Mouse (Mus musculus) limb, embryonic 12.5 days (tissue): ENCODE measurements around the gene Cstb. TPM values are rescaled to one million over a fixed set of nuclear protein-coding genes. Genes with fewer than 3 reads are reported as not detected.

Source experiments
- ATAC-seq: fragments of 200-750 bp; cut with Nextera tagmentation; 2 replicates; pipeline ENCODE4 v1.8.0; 2017; ENCODE audit warnings: low read depth, moderate TSS enrichment; ENCODE audit not compliant: insufficient number of reproducible peaks, insufficient read depth, low FRiP score, low TSS enrichment
- H3K27ac ChIP-seq: fragments of 300-500 bp; sonication (generic); 2 replicates; pipeline ENCODE4 v1.5.1; 2016; ENCODE audit warnings: mild to moderate bottlenecking, moderate library complexity
- H3K27me3 ChIP-seq: fragments of 300-500 bp; sonication (generic); 2 replicates; pipeline ENCODE4 v1.6.1; 2016; ENCODE audit warnings: mild to moderate bottlenecking, moderate library complexity
- H3K36me3 ChIP-seq: fragments of 300-500 bp; sonication (generic); 2 replicates; pipeline ENCODE4 v1.6.1; 2016; ENCODE audit warnings: mild to moderate bottlenecking, moderate library complexity
- H3K4me1 ChIP-seq: fragments of 300-500 bp; sonication (generic); replicated peaks from 2 replicates; pipeline ENCODE4 v1.6.1; 2016
- H3K4me2 ChIP-seq: fragments of 300-500 bp; sonication (generic); 2 replicates; pipeline ENCODE4 v1.6.1; 2016; ENCODE audit warnings: mild to moderate bottlenecking, moderate library complexity
- H3K4me3 ChIP-seq: fragments of 300-500 bp; sonication (generic); replicated peaks from 2 replicates; pipeline ENCODE4 v1.5.1; 2016; ENCODE audit warnings: mild to moderate bottlenecking
- H3K9ac ChIP-seq: fragments of 300-500 bp; sonication (generic); replicated peaks from 2 replicates; pipeline ENCODE4 v1.6.1; 2016; ENCODE audit warnings: mild to moderate bottlenecking, moderate library complexity
- H3K9me3 ChIP-seq: fragments of 300-500 bp; sonication (generic); 2 replicates; pipeline ENCODE4 v1.6.1; 2016; ENCODE audit warnings: mild to moderate bottlenecking, moderate library complexity
- WGBS: fragments of 180-500 bp; shearing (Covaris S2); methylation state at CpG from one replicate; pipeline ENCODE4 v1.1.7; 2016; 5-methylcytosine and 5-hydroxymethylcytosine counted together
- polyA plus RNA-seq: library from polyadenylated mRNA; unstranded; fragments of >200 nt; fragmentation: Nextera tagmentation; extraction: Ambion mirVana; gene quantifications from 2 replicates; pipeline ENCODE4 v1.2.1, GENCODE M21; 2016

The Cstb gene
- polyA plus RNA-seq, result 192 and 204 TPM in 2 replicates

- peak within 1 kb of the TSS; percentile 80 for H3K27ac ChIP-seq
- peak within 1 kb of the TSS; percentile 78 for H3K9ac ChIP-seq
- no peaks in the 10 kb centered on the region for H3K9me3 ChIP-seq
- WGBS, result 2% methylated on average over 40 of the region's 40 CpGs
- H3K4me3 ChIP-seq, result peak within 1 kb of the TSS; percentile 84
- no peaks in the 10 kb centered on the region for H3K27me3 ChIP-seq
- peak; percentile 89 for ATAC-seq
- H3K36me3 ChIP-seq, result peaks cover 23% of the 10 kb centered on the region
- peaks cover 7% of the 10 kb centered on the region for H3K4me1 ChIP-seq
- peak within 1 kb of the TSS; percentile 67 for H3K4me2 ChIP-seq
These were observed at the start of gene Cstb for GRCm38 (mm10) chr10:78425181-78426041. Gene Cstb (plus strand): TSS chr10:78425669.

GRCm38 (mm10) chr10:78378516-78378915 is 47.0 kb upstream of the Cstb start:
- ATAC-seq, result no peak
- Histone ChIP-seq H3K4me1 (no peaks in the 10 kb centered on the region), H3K4me3 (no peak overlapping the region), H3K9me3 (peaks cover 3% of the 10 kb centered on the region; the same call in 1 of the 2 replicates), H3K4me2 (no peak overlapping the region), H3K36me3 (no peaks in the 10 kb centered on the region), H3K27me3 (0 out of 2 replicates have a peak, but pooled peaks cover 4% of the 10 kb centered on the region), H3K9ac (no peak overlapping the region), H3K27ac (no peak overlapping the region)
- WGBS, result 97% methylated on average over 7 of the region's 7 CpGs

DNA sequence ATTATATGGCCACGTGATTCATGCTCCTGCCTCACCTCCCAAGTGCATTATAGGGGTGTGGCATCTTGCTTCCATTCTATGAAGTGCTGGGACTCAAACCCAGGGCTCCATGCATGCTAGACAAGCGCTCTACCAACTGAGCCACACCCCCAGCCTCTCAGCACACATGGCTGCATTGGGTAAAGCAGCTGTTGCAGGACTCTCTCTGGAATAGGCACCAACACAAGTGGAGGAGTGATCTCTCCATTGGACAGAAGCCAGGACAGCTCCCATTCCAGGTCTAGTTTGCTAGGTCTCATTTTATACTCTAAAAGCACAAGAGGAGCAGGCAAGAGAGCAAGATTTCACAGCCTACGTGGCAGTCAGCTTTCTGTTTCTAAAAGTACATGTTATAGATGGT is 41.9 kb upstream of the Cstb start:
- H3K27ac ChIP-seq, result no peak overlapping the region
- H3K9ac ChIP-seq, result no peak overlapping the region
- H3K4me3 ChIP-seq, result no peak overlapping the region
- WGBS, result 73% methylated on average over 3 of the region's 3 CpGs
- no peak overlapping the region for H3K4me2 ChIP-seq
- H3K36me3 ChIP-seq, result no peaks in the 10 kb centered on the region
- no peak for ATAC-seq
- no peaks in the 10 kb centered on the region for H3K9me3 ChIP-seq
- H3K27me3 ChIP-seq, result peaks cover under 1% of the 10 kb centered on the region; the same call in 1 of the 2 replicates
- no peaks in the 10 kb centered on the region for H3K4me1 ChIP-seq

DNA sequence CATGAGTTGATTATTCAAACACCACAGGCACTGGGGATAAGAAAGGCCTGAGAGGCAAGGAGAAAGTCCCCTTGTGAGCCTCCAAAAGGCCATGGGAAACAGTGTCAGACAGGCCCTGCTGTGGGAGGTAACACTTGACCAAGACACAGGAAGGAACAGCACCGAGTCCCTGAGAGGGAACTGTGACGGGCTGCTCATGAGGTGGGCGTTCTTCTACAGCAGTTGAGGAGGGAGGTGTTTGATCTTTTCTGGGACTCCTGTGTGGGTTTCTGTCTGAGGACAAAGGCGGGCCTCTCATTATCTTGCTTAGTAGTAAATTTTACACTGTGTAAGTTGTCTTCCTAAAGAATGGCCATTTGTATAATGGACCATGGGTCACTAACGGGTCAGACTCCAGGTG is 39.9 kb upstream of the Cstb start:
- no peak for ATAC-seq
- H3K4me3 ChIP-seq, result no peak overlapping the region
- peaks cover 18% of the 10 kb centered on the region for H3K27me3 ChIP-seq
- H3K36me3 ChIP-seq, result no peaks in the 10 kb centered on the region
- no peak overlapping the region for H3K9ac ChIP-seq
- peaks cover 1% of the 10 kb centered on the region; the same call in 1 of the 2 replicates for H3K4me1 ChIP-seq
- H3K27ac ChIP-seq, result no peak overlapping the region
- no peak overlapping the region for H3K4me2 ChIP-seq
- H3K9me3 ChIP-seq, result no peaks in the 10 kb centered on the region
- WGBS, result 63% methylated on average over 5 of the region's 5 CpGs

GRCm38 (mm10) chr10:78388216-78388980 is 37.1 kb upstream of the Cstb start:
- no peak overlapping the region for H3K4me3 ChIP-seq
- peaks cover 42% of the 10 kb centered on the region for H3K27me3 ChIP-seq
- 54% methylated on average over 20 of the region's 20 CpGs for WGBS
- peaks cover 6% of the 10 kb centered on the region; the same call in 1 of the 2 replicates for H3K4me1 ChIP-seq
- no peak overlapping the region for H3K4me2 ChIP-seq
- H3K9ac ChIP-seq, result peak overlapping the region; percentile 34; the same call in 1 of the 2 replicates
- H3K27ac ChIP-seq, result no peak overlapping the region
- ATAC-seq, result no peak
- no peaks in the 10 kb centered on the region for H3K36me3 ChIP-seq
- no peaks in the 10 kb centered on the region for H3K9me3 ChIP-seq

- peaks cover 12% of the 10 kb centered on the region for H3K4me1 ChIP-seq
- H3K9me3 ChIP-seq, result no peaks in the 10 kb centered on the region
- peaks cover 42% of the 10 kb centered on the region for H3K27me3 ChIP-seq
- no peak overlapping the region for H3K27ac ChIP-seq
- no peak for ATAC-seq
- H3K4me2 ChIP-seq, result no peak overlapping the region
- WGBS, result 15% methylated on average over 4 of the region's 4 CpGs
- H3K9ac ChIP-seq, result no peak overlapping the region
- H3K4me3 ChIP-seq, result no peak overlapping the region
- no peaks in the 10 kb centered on the region for H3K36me3 ChIP-seq
These were observed 34.4 kb upstream of the Cstb start for GRCm38 (mm10) chr10:78390982-78391470.

- no peaks in the 10 kb centered on the region for H3K9me3 ChIP-seq
- no peak overlapping the region for H3K27ac ChIP-seq
- no peak overlapping the region for H3K9ac ChIP-seq
- H3K4me1 ChIP-seq, result peaks cover 13% of the 10 kb centered on the region
- H3K4me3 ChIP-seq, result peak overlapping the region; percentile 11; the same call in 1 of the 2 replicates
- H3K36me3 ChIP-seq, result no peaks in the 10 kb centered on the region
- peak overlapping the region; percentile 5; the same call in 1 of the 2 replicates for H3K4me2 ChIP-seq
- 4% methylated on average over 18 of the region's 18 CpGs for WGBS
- H3K27me3 ChIP-seq, result peaks cover 42% of the 10 kb centered on the region
- no peak for ATAC-seq
These were observed 33.4 kb upstream of the Cstb start for GRCm38 (mm10) chr10:78392072-78392471.

DNA sequence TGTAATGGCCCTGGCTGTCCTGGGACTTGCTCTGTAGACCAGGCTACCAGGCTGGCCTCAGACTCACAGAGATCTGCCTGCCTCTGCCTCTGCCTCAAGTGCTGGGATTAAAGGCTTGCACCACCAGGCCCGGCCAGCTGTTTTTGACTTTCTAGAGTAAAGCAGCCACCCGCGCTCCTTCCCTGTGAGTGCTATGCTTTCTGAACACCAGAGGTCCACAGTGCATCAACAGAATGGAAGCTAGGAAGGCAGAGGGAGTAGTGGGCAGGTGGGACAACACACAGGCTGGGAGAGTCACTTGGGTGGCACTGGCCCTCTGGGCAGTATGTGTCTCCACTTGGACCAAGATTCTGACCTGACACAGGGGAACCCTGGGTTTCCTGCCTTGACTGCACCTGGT is 30.1 kb upstream of the Cstb start:
- Histone ChIP-seq H3K27ac (peak overlapping the region; percentile 24; the same call in 1 of the 2 replicates), H3K27me3 (peaks cover 26% of the 10 kb centered on the region)
- ATAC-seq, result no peak

GRCm38 (mm10) chr10:78395819-78396624 is 29.4 kb upstream of the Cstb start:
- no peak overlapping the region for H3K9ac ChIP-seq
- peaks cover 14% of the 10 kb centered on the region for H3K4me1 ChIP-seq
- H3K27me3 ChIP-seq, result peaks cover 19% of the 10 kb centered on the region
- WGBS, result 5% methylated on average over 17 of the region's 17 CpGs
- H3K27ac ChIP-seq, result peak overlapping the region; percentile 24
- peaks cover 27% of the 10 kb centered on the region for H3K36me3 ChIP-seq
- no peak overlapping the region for H3K4me3 ChIP-seq
- peak; percentile 64 for ATAC-seq
- H3K9me3 ChIP-seq, result no peaks in the 10 kb centered on the region
- peak overlapping the region; percentile 42 for H3K4me2 ChIP-seq

More for the DNA sequence above, 30.1 kb upstream of the Cstb start:
- no peak overlapping the region for H3K9ac ChIP-seq
- H3K4me2 ChIP-seq, result peak overlapping the region; percentile 42; the same call in 1 of the 2 replicates
- 84% methylated on average over 3 of the region's 3 CpGs for WGBS
- H3K4me3 ChIP-seq, result no peak overlapping the region
- H3K4me1 ChIP-seq, result peaks cover 17% of the 10 kb centered on the region
- H3K36me3 ChIP-seq, result peaks cover 21% of the 10 kb centered on the region
- no peaks in the 10 kb centered on the region for H3K9me3 ChIP-seq

DNA sequence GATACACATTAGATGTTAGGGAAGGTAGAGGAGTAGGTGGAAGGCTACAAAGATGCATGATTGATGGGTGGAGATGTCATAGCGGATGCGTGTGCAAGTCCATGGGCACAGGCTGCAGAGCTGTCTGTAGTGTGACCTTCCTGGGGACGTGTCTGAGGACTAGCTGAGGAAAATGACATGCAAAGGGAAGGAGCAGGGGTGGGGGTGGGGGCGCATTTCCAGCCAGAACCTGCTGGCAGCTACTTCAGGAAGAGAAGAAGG is 28.9 kb upstream of the Cstb start:
- Histone ChIP-seq H3K36me3 (peaks cover 32% of the 10 kb centered on the region), H3K4me2 (peak overlapping the region; percentile 42), H3K9me3 (no peaks in the 10 kb centered on the region), H3K27me3 (peaks cover 14% of the 10 kb centered on the region), H3K4me3 (no peak overlapping the region), H3K9ac (no peak overlapping the region), H3K27ac (no peak overlapping the region), H3K4me1 (peaks cover 14% of the 10 kb centered on the region)
- WGBS, result 60% methylated on average over 4 of the region's 4 CpGs
- no peak for ATAC-seq
